ENCODE assay signal across 23 mouse cellular contexts in the genomic region with DNA sequence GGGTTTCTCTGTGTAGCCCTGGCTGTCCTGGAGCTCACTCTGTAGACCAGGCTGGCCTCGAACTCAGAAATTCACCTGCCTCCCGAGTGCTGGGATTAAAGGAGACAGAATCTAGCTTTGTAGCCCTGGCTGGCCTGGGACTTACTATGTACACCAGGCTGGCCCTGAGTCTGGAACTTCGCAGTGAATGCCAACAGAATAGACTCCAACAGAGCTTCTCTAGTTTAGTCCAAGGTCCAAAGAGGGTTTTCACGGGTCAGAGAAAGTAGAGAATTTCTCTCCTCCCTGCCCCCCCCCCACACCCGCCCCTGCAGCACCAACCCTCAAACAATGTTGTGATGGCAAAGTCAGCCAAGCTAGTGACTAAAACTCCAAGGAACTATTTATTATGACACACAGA.
"Had no signal": no experiment of that assay in that cellular context is flagged by ENCODE, and none has a peak within 500 bp of the region (broad histone marks: within the 10 kb centered on the region; RNA-seq: fewer than 3 reads in every experiment).

No protein-coding gene starts in this region.

- H3K4me3 ChIP-seq: left cerebral cortex, adult 2 months; liver, embryonic 15.5 days; lung, embryonic 15.5 days; megakaryocyte, embryonic 14.5 days; midbrain, embryonic 10.5 days; midbrain, embryonic 13.5 days; myocyte; neural tube, embryonic 13.5 days had no signal

- H3K9ac ChIP-seq: liver, embryonic 15.5 days; lung, embryonic 15.5 days; midbrain, embryonic 13.5 days; neural tube, embryonic 13.5 days had no signal

- H3K4me2 ChIP-seq: liver, embryonic 11.5 days; liver, embryonic 15.5 days; lung, embryonic 15.5 days; midbrain, embryonic 13.5 days; neural tube, embryonic 13.5 days had no signal

- H3K27me3 ChIP-seq: lung, embryonic 15.5 days; megakaryocyte, embryonic 14.5 days; midbrain, embryonic 13.5 days; neural tube, embryonic 13.5 days had no signal

- DNase-seq: layer of hippocampus, postnatal 36 days; lung, adult 18-20 months; lung, postnatal 10 days; lung, postnatal 36 days; retina, postnatal 1 day; right cerebral cortex, postnatal 25 days; spleen, adult 18-20 months; thymus, adult 2 months; thymus, postnatal 14 days; thymus, postnatal 4 days had no signal

- ATAC-seq: hindbrain, postnatal 0 days; inflammation-experienced regulatory T-cells, adult 6 months; intestine, embryonic 16.5 days; midbrain, embryonic 13.5 days; midbrain, embryonic 16.5 days had no signal

- H3K36me3 ChIP-seq: liver, embryonic 15.5 days; lung, embryonic 15.5 days; midbrain, embryonic 10.5 days; midbrain, embryonic 13.5 days; neural tube, embryonic 13.5 days had no signal

- H3K4me1 ChIP-seq: lung, embryonic 15.5 days; midbrain, embryonic 10.5 days; midbrain, embryonic 13.5 days had no signal

- H3K27ac ChIP-seq: hindbrain, postnatal 0 days; left cerebral cortex, adult 2 months; liver, embryonic 15.5 days; lung, embryonic 15.5 days; midbrain, embryonic 10.5 days; midbrain, embryonic 13.5 days; neural tube, embryonic 13.5 days had no signal

- H3K9me3 ChIP-seq: liver, embryonic 15.5 days; lung, embryonic 15.5 days; midbrain, embryonic 10.5 days; midbrain, embryonic 13.5 days; neural tube, embryonic 13.5 days had no signal
